Mouse (Mus musculus) leukemia stem cell, adult 10-12 weeks (primary cell): ENCODE measurements around the gene Cst7. TPM values are rescaled to one million over a fixed set of nuclear protein-coding genes. Genes with fewer than 3 reads are reported as not detected.

Source experiments
- polyA plus RNA-seq: library from polyadenylated mRNA; stranded (reverse); fragments of >175 nt; gene quantifications from 2 replicates; pipeline ENCODE4 v1.2.3, GENCODE M21; 2012; ENCODE audit warnings: low replicate concordance

The Cst7 gene
- not detected in 2 replicates for polyA plus RNA-seq

DNA sequence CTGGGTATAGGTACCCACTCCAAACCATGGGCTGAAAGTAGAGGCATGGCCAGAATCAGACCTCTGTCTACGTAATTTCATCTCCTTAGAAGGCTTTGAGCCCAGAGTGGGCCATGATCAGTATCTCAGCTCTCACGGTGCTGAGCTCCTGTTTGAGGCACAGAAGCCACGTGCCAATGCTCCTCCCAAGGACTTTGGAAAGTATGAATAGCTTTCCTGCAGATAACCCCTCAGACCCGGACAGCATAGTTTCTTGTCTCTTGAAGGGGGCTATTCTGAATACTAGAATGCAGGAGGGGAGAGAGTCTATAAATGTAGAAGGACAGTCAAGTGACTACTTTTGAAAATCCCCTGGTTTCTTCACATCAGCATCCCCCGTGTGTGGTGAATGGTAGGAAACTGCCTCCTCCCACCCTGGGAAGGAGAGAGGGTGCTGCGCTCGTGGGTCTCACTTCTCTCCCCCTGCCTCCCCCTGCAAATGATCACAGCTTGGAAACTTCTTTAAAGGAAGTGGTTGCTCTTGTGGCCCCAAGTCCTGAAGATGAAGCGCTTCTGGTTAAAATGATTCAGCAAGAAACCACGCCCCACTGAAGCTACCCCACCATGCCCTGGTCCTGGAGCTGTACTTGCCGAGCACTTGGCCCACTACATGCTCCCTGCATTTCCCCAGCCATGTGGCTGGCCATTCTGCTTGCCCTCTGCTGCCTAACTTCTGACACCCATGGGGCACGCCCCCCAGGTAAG lies at the start of gene Cst7:
Gene Cst7, plus strand, starts transcription at position 569 of the 744 bp plus-strand sequence.

GRCm38 (mm10) chr2:150608087-150608799 lies 38.0 kb downstream of the Cst7 start, which contains the start of gene Apmap:
TSS of gene Apmap (minus strand) at chr2:150608567.

Other genes with a start within 250 kb of the Cst7 start
- not detected in 2 replicates for gene Gm10130, start 246.7 kb upstream of the Cst7 start, polyA plus RNA-seq
- not detected in 2 replicates for gene 3300002I08Rik, start 207.7 kb upstream of the Cst7 start, polyA plus RNA-seq
- 0.06 TPM in 1 of 2 replicates, not detected in the other for gene Zfp442, start 118.9 kb upstream of the Cst7 start, polyA plus RNA-seq
- not detected in 2 replicates for gene Zfp345, start 85.3 kb upstream of the Cst7 start, polyA plus RNA-seq
- 57.0 and 144 TPM in 2 replicates for gene Apmap, start 38.2 kb downstream of the Cst7 start, polyA plus RNA-seq
- gene Acss1, start 98.1 kb downstream of the Cst7 start, polyA plus RNA-seq, result 56.2 and 58.0 TPM in 2 replicates
- 0.05 TPM in 1 of 2 replicates, not detected in the other for gene Vsx1, start 118.9 kb downstream of the Cst7 start, polyA plus RNA-seq
- 24.3 and 33.9 TPM in 2 replicates for gene Entpd6, start 178.6 kb downstream of the Cst7 start, polyA plus RNA-seq
- gene Pygb, start 216.3 kb downstream of the Cst7 start, polyA plus RNA-seq, result 5.7 and 15.1 TPM in 2 replicates